Mouse (Mus musculus) adrenal gland, adult 8-10 months (tissue): ENCODE data around the gene Wasf2. TPM values are rescaled to one million over a fixed set of nuclear protein-coding genes. Genes with fewer than 3 reads are reported as not detected.

Source experiments
- DNase-seq: peaks from one replicate; pipeline ENCODE4 v3.0.0; 2022
- total RNA-seq, 4 experiments: library from RNA; stranded (reverse); gene quantifications; 2 replicates each; pipeline ENCODE4 v1.2.4; 2022

Gene Wasf2
- total RNA-seq, 4 experiments from 2014 or later: 105 to 158 (median 133) TPM

- no peak for DNase-seq
Observed at GRCm38 (mm10) chr4:133127894-133128293, 2.4 kb upstream of the Wasf2 start.

GRCm38 (mm10) chr4:133129391-133129790, 914 bp upstream of the Wasf2 start:
- DNase-seq: no peak

- no peak for DNase-seq
Observed at GRCm38 (mm10) chr4:133130890-133131741, 811 bp downstream of the Wasf2 start.

GRCm38 (mm10) chr4:133132027-133132426, 1.7 kb downstream of the Wasf2 start:
- no peak for DNase-seq

- no peak for DNase-seq
Observed at GRCm38 (mm10) chr4:133136946-133137345, 6.6 kb downstream of the Wasf2 start.

- DNase-seq: no peak
Observed at GRCm38 (mm10) chr4:133138971-133139370, 8.7 kb downstream of the Wasf2 start.

- no peak for DNase-seq
Observed at GRCm38 (mm10) chr4:133155006-133155405, 24.7 kb downstream of the Wasf2 start.

- no peak for DNase-seq
Observed at GRCm38 (mm10) chr4:133155726-133156125, 25.4 kb downstream of the Wasf2 start.

- no peak for DNase-seq
Observed at GRCm38 (mm10) chr4:133156422-133156821, 26.1 kb downstream of the Wasf2 start.

GRCm38 (mm10) chr4:133156831-133157230, 26.5 kb downstream of the Wasf2 start:
- DNase-seq: no peak

GRCm38 (mm10) chr4:133159127-133159526, 28.8 kb downstream of the Wasf2 start:
- no peak for DNase-seq

- peak; percentile 45 for DNase-seq
Observed at GRCm38 (mm10) chr4:133159646-133160045, 29.3 kb downstream of the Wasf2 start.

- DNase-seq: peak; percentile 34
Observed at GRCm38 (mm10) chr4:133160211-133160610, 29.9 kb downstream of the Wasf2 start.

GRCm38 (mm10) chr4:133160821-133161220, 30.5 kb downstream of the Wasf2 start:
- no peak for DNase-seq

- no peak for DNase-seq
Observed at GRCm38 (mm10) chr4:133162196-133162595, 31.9 kb downstream of the Wasf2 start.

- no peak for DNase-seq
Observed at GRCm38 (mm10) chr4:133166773-133167172, 36.5 kb downstream of the Wasf2 start.

- DNase-seq: no peak
Observed at GRCm38 (mm10) chr4:133169237-133170055, 39.1 kb downstream of the Wasf2 start.

- no peak for DNase-seq
Observed at GRCm38 (mm10) chr4:133170056-133170524, 39.8 kb downstream of the Wasf2 start.

GRCm38 (mm10) chr4:133170616-133171015, 40.3 kb downstream of the Wasf2 start:
- no peak for DNase-seq

- DNase-seq: no peak
Observed at GRCm38 (mm10) chr4:133172451-133172850, 42.1 kb downstream of the Wasf2 start.

GRCm38 (mm10) chr4:133174361-133174760, 44.1 kb downstream of the Wasf2 start:
- DNase-seq: no peak

- no peak for DNase-seq
Observed at GRCm38 (mm10) chr4:133175274-133175673, 45.0 kb downstream of the Wasf2 start.
